Mouse (Mus musculus) liver, adult 2 months (tissue): ENCODE data around the gene Dusp2.

ENCODE experiments used
- CTCF ChIP-seq: fragments of 200-500 bp; IDR thresholded peaks from 2 replicates; pipeline ENCODE4 v1.5.1; 2011; ENCODE audit warnings: low read depth, low read length, control low read depth
- POLR2A ChIP-seq: fragments of 200-500 bp; IDR thresholded peaks from 2 replicates; pipeline ENCODE4 v1.6.1; 2011; ENCODE audit warnings: low read length, control low read depth; ENCODE audit not compliant: insufficient read depth; ENCODE audit errors: extremely low read depth

DNA sequence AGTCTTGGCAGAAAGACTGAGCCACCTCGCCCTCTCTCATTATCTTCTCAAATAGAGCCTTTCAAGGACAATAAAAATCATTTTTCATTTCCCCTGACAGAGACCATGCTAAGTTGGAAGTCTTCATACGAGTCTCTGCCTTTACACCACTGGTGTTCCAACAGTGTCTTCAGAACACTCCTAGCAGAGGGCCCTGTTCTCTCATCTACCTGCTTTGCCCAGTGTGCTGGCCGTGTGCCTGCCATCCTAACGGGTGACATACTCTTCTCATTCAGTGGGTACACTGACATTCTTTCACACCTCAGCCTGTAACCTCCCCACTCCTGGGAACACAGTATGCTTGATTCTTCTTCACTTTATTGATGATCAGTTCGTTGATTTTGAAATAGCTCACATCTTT is 19.5 kb upstream of the Dusp2 start:
- TF ChIP-seq CTCF, result no peak
- TF ChIP-seq POLR2A, result no peak
